Mouse (Mus musculus) hindbrain, embryonic 13.5 days (tissue): ENCODE results near the gene Usp18. TPM values are rescaled to one million over a fixed set of nuclear protein-coding genes. Genes with fewer than 3 reads are reported as not detected.

Source experiments
- ATAC-seq: fragments of 200-750 bp; cut with Nextera tagmentation; 2 replicates; pipeline ENCODE4 v1.8.0; 2017; ENCODE audit warnings: moderate TSS enrichment; ENCODE audit not compliant: low FRiP score
- H3K27ac ChIP-seq: fragments of 300-500 bp; sonication (generic); 2 replicates; pipeline ENCODE4 v1.5.1; 2015; ENCODE audit warnings: inconsistent platforms, mild to moderate bottlenecking, moderate library complexity
- H3K27me3 ChIP-seq: fragments of 300-500 bp; sonication (generic); 2 replicates; pipeline ENCODE4 v1.6.1; 2015; ENCODE audit warnings: mild to moderate bottlenecking, inconsistent platforms
- H3K36me3 ChIP-seq: fragments of 300-500 bp; sonication (generic); 2 replicates; pipeline ENCODE4 v1.6.1; 2015; ENCODE audit warnings: mild to moderate bottlenecking, inconsistent platforms
- H3K4me1 ChIP-seq: fragments of 300-500 bp; sonication (generic); replicated peaks from 2 replicates; pipeline ENCODE4 v1.6.1; 2015; ENCODE audit warnings: inconsistent platforms
- H3K4me2 ChIP-seq: fragments of 300-500 bp; sonication (generic); 2 replicates; pipeline ENCODE4 v1.6.1; 2015; ENCODE audit warnings: inconsistent platforms, mild to moderate bottlenecking, moderate library complexity
- H3K4me3 ChIP-seq: fragments of 300-500 bp; sonication (generic); 2 replicates; pipeline ENCODE4 v1.5.1; 2015; ENCODE audit warnings: mild to moderate bottlenecking, inconsistent platforms
- H3K9ac ChIP-seq: fragments of 300-500 bp; sonication (generic); 2 replicates; pipeline ENCODE4 v1.6.1; 2015; ENCODE audit warnings: mild to moderate bottlenecking, inconsistent platforms
- H3K9me3 ChIP-seq: fragments of 300-500 bp; sonication (generic); 2 replicates; pipeline ENCODE4 v1.6.1; 2016; ENCODE audit warnings: inconsistent platforms
- WGBS: fragments of 180-500 bp; shearing (Covaris S2); methylation state at CpG from one replicate; pipeline ENCODE4 v1.1.7; 2015; 5-methylcytosine and 5-hydroxymethylcytosine counted together
- polyA plus RNA-seq: library from polyadenylated mRNA; unstranded; fragments of >200 nt; fragmentation: Nextera tagmentation; extraction: Ambion mirVana; gene quantifications from 2 replicates; pipeline ENCODE4 v1.2.1, GENCODE M21; 2015

Usp18 gene
- polyA plus RNA-seq, 1 experiment from 2014 or later: 0.96 TPM

DNA sequence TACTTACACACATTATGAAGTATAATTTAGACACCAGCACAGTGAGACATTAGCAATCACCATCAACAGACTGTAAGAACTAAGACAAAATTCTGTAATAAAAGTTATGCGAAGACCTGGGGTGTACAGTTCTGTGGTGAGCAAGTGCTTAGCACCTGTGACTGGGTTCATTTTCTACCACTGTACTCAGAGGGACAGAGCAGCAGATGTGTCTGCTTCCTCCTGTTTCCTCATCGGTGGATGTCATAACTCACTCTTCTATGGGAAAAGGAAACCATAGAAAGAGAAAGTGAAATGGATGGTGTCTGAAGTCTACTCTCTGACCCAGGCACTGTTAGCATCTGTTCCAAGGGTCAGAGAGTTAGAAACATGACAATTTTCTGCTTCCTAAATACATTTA is 19.0 kb upstream of the Usp18 start:
- WGBS: 89% methylated on average over 2 of the region's 2 CpGs
- no peak overlapping the region for H3K27ac ChIP-seq
- no peaks in the 10 kb centered on the region for H3K27me3 ChIP-seq
- ATAC-seq: no peak
- no peak overlapping the region for H3K4me2 ChIP-seq
- no peaks in the 10 kb centered on the region for H3K9me3 ChIP-seq
- no peak overlapping the region for H3K9ac ChIP-seq
- no peaks in the 10 kb centered on the region for H3K36me3 ChIP-seq
- H3K4me1 ChIP-seq: no peaks in the 10 kb centered on the region
- no peak overlapping the region for H3K4me3 ChIP-seq

DNA sequence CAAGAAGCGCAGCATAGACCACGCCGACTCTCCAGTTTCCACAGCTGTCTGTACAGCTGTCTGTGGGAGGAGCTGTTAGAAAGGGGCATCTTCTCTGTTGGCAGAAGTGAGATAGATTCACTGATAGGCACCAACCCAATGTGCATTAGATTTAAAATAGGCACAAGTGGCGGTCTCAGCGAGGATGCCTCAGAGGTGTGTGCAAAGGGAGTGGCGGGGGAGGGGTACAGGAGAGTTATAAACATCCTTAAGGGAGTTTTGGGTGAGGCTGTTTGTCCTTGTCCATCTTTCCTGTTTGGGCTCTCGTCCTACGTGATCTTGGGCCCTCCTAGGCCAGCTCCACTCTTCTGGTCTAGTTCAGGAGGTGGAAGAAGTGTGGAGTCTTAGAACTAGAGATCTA is 17.3 kb upstream of the Usp18 start:
- ATAC-seq: no peak
- Histone ChIP-seq H3K4me2 (no peak overlapping the region), H3K4me1 (no peaks in the 10 kb centered on the region), H3K27me3 (no peaks in the 10 kb centered on the region), H3K9me3 (no peaks in the 10 kb centered on the region), H3K36me3 (no peaks in the 10 kb centered on the region), H3K9ac (no peak overlapping the region), H3K27ac (no peak overlapping the region), H3K4me3 (no peak overlapping the region)
- WGBS: 77% methylated on average over 8 of the region's 8 CpGs

DNA sequence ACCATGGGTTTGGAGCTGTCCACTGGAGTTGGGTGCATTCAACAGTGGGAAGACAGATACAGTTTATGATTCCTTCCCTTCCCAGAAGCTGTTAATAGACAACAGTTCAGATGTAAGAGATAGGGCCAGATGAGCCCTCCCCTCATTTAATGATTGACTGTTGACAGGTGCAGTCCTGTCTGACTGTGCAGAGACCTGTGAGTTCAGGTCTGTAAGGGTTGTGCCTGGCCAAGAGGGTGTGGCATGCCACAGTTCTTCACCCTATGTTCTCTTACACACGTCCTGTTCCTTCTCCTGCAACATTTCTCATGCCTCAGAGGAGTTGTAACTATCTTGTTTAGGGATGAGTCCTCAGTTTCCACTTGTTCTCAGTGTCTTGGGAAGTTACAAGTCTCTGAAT is 13.1 kb upstream of the Usp18 start:
- Histone ChIP-seq H3K27ac (no peak overlapping the region), H3K4me2 (no peak overlapping the region), H3K9ac (no peak overlapping the region), H3K4me3 (no peak overlapping the region), H3K27me3 (no peaks in the 10 kb centered on the region), H3K4me1 (no peaks in the 10 kb centered on the region), H3K9me3 (no peaks in the 10 kb centered on the region), H3K36me3 (no peaks in the 10 kb centered on the region)
- 72% methylated on average over 1 of the region's 1 CpGs for WGBS
- no peak for ATAC-seq

DNA sequence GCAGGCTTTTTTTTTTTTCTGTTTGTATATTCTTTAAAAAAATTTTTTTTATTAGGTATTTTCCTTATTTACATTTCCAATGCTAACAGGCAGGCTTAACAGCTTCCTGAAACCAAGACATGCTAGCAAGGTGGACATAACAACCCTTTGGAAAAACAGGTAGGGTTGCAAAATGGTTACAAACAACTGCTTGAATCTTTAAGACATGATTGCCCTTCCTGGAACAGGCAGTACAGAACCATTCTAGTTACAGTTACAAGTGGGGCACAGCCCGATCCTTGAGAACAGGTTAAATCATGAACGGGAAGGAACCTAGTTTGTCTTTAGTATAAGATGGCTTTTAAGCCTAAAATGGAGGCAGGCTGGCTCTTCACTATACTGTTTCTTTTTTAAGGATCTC is 9.3 kb upstream of the Usp18 start:
- no peak overlapping the region for H3K9ac ChIP-seq
- no peak overlapping the region for H3K4me3 ChIP-seq
- no peaks in the 10 kb centered on the region for H3K27me3 ChIP-seq
- 97% methylated on average over 2 of the region's 2 CpGs for WGBS
- no peak overlapping the region for H3K4me2 ChIP-seq
- H3K36me3 ChIP-seq: no peaks in the 10 kb centered on the region
- no peaks in the 10 kb centered on the region for H3K4me1 ChIP-seq
- H3K9me3 ChIP-seq: no peaks in the 10 kb centered on the region
- ATAC-seq: no peak
- no peak overlapping the region for H3K27ac ChIP-seq

DNA sequence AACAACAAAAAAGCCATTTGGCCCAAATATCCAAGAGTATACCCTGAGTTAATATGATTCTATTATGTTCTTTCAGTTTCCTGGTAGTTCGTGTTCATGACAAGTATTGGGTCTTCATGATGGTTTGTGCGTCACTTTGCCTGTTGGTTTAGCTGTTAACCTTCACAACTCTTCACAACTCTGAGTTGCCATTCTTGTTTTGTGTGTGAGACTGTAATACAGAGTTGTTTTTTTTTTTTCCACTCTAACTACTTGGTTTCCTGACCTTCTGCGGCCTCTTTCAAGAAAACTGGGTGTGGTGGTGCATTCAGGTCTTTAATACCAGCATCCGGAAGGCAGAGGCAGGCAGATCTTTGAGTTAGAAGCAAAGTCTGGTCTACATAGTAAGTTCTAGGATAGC is 7.5 kb upstream of the Usp18 start:
- 97% methylated on average over 4 of the region's 4 CpGs for WGBS
- Histone ChIP-seq H3K4me3 (no peak overlapping the region), H3K9me3 (no peaks in the 10 kb centered on the region), H3K4me2 (no peak overlapping the region), H3K36me3 (no peaks in the 10 kb centered on the region), H3K27ac (no peak overlapping the region), H3K4me1 (no peaks in the 10 kb centered on the region), H3K9ac (no peak overlapping the region), H3K27me3 (0 out of 2 replicates have a peak, but pooled peaks cover 1% of the 10 kb centered on the region)
- ATAC-seq: no peak

DNA sequence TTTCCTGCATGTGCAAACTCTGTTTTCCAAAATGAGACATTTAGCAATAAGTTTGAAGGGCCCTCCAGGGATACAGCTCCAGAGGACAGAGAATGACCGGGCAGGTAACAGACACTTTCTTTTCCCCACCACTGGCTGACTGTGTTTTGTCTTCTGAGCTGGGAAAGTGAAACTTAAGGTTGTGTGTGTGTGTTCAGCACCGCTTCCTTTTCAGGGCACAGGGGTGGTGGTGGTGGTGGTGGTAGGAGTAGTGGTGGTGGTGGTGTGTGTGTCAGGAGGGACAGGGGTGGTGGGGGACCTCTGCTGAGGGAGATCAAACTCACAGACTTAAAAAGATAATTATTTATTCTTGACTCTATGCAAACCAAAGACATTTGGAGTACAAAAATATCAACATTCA is 3.9 kb upstream of the Usp18 start:
- no peak for ATAC-seq
- 97% methylated on average over 2 of the region's 2 CpGs for WGBS

DNA sequence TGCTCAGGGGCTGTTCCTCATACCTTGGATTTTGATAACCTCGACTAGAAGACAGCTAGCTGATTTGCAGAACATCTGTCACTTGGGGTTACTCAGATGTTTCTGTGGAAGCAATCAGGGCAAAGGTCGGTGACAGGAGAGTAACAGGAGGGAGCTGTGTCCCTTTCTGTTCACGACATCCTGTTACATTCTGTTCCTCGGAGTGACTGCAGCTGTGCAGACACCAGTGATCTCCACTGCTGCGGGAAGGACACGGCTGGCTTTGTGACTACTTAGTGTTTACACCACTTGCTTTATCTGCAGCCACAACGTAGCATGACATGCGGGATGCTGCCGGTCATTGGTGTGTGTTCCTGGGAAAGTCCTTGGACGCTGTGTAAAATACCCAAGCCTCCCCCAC is 2.5 kb upstream of the Usp18 start:
- Histone ChIP-seq H3K36me3 (no peaks in the 10 kb centered on the region), H3K4me1 (peaks cover 10% of the 10 kb centered on the region), H3K27me3 (peaks cover 26% of the 10 kb centered on the region), H3K27ac (no peak overlapping the region), H3K4me3 (no peak overlapping the region), H3K9me3 (no peaks in the 10 kb centered on the region), H3K4me2 (no peak overlapping the region), H3K9ac (no peak overlapping the region)
- 65% methylated on average over 10 of the region's 10 CpGs for WGBS
- no peak for ATAC-seq

More for the DNA sequence above, 3.9 kb upstream of the Usp18 start:
- H3K27me3 ChIP-seq: peaks cover 13% of the 10 kb centered on the region
- H3K36me3 ChIP-seq: no peaks in the 10 kb centered on the region
- H3K4me1 ChIP-seq: peaks cover 10% of the 10 kb centered on the region
- H3K9me3 ChIP-seq: no peaks in the 10 kb centered on the region
- no peak overlapping the region for H3K4me3 ChIP-seq
- H3K4me2 ChIP-seq: no peak overlapping the region
- no peak overlapping the region for H3K9ac ChIP-seq
- no peak overlapping the region for H3K27ac ChIP-seq

DNA sequence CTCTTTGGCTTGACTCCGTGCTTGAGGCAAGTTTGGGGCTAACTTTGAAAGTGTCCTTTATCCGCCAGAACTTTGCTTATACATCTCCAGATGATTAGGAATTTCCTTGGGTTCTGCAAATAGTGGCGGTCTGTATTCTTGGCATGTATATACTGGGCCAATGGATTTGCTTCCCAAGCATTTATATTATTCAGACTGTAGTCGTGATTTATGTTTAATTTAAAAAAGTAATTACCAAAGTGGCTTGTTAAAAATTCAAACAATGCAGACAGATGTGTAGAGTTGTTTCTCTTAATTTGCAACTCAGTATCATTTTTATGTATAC is 293 bp downstream of the Usp18 start:
- no peaks in the 10 kb centered on the region for H3K9me3 ChIP-seq
- H3K4me3 ChIP-seq: peak overlapping the region; percentile 52
- peaks cover 26% of the 10 kb centered on the region for H3K27me3 ChIP-seq
- ATAC-seq: peak; percentile 50; the same call in 1 of the 2 replicates
- H3K27ac ChIP-seq: no peak overlapping the region
- WGBS: 12% methylated on average over 4 of the region's 4 CpGs
- H3K4me2 ChIP-seq: peak overlapping the region; percentile 78
- no peaks in the 10 kb centered on the region for H3K36me3 ChIP-seq
- peaks cover 10% of the 10 kb centered on the region for H3K4me1 ChIP-seq
- H3K9ac ChIP-seq: peak overlapping the region; percentile 72

DNA sequence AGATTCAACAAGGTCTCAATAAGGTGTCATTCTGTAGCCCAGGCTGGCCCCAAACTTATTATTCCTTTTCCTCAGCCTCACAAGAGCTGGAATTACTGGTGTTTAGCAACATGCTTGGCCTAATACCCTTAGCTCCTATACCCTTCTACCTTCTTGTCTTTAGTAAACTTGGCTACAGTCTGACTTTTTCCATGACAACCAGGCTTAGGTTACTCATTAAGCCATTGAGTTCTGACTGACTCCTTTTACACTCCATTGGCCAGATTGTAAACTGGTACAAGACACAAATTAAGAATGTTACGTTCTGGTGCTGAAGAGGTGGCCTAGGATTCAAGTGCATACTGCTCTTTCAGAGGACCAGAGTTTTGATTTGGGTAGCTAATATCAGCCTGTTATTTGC is 4.7 kb downstream of the Usp18 start:
- no peaks in the 10 kb centered on the region for H3K36me3 ChIP-seq
- no peak overlapping the region for H3K27ac ChIP-seq
- H3K4me2 ChIP-seq: no peak overlapping the region
- H3K4me3 ChIP-seq: no peak overlapping the region
- H3K9me3 ChIP-seq: no peaks in the 10 kb centered on the region
- 50% methylated on average over 1 of the region's 1 CpGs for WGBS
- ATAC-seq: no peak
- H3K27me3 ChIP-seq: peaks cover 13% of the 10 kb centered on the region
- H3K9ac ChIP-seq: no peak overlapping the region
- H3K4me1 ChIP-seq: peaks cover 6% of the 10 kb centered on the region

DNA sequence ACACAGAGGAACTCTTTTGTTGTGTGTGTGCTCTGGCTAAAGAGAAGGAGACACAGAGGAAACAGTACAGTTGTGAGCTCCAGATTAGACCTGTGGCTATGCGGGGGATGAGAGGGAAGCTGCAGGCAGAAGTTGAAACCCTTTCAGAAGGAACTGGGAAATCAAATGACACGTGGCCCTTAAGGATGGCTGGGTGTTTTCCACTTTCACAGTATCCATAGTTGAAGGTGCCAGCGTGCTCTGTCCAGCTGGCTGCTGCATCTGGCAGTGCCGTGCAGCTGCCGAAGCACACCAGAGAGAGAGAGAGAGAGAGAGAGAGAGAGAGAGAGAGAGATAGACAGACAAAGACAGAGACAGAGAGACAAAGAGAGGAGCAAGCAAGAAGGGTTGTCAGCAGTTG is 5.5 kb downstream of the Usp18 start:
- no peaks in the 10 kb centered on the region for H3K36me3 ChIP-seq
- H3K9me3 ChIP-seq: no peaks in the 10 kb centered on the region
- WGBS: 73% methylated on average over 5 of the region's 5 CpGs
- H3K27ac ChIP-seq: no peak overlapping the region
- peaks cover 13% of the 10 kb centered on the region for H3K27me3 ChIP-seq
- no peak overlapping the region for H3K4me2 ChIP-seq
- no peak overlapping the region for H3K9ac ChIP-seq
- H3K4me1 ChIP-seq: no peaks in the 10 kb centered on the region
- ATAC-seq: no peak
- H3K4me3 ChIP-seq: no peak overlapping the region

DNA sequence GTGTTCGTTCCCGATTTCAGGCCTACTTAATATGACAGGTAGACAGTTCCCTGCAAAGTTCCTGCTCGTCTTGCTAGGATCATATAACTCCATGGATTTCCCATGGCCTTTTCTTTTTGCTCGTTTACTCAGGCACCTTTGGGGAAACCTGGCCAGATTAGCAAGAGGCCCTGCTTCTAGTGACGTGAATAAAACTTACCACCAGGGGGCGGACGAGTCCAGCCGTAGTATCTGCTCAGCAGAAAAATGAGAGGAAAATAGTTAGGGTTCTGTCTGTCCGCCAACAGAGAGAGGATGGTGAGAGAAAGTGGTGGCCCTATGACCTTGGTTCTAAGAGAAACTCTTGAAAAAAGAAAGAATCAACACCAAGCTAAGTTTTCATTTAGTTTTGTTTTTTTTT is 14.8 kb downstream of the Usp18 start:
- H3K36me3 ChIP-seq: no peaks in the 10 kb centered on the region
- no peak overlapping the region for H3K4me3 ChIP-seq
- 0 out of 2 replicates have a peak, but pooled peaks cover 2% of the 10 kb centered on the region for H3K9me3 ChIP-seq
- H3K4me2 ChIP-seq: no peak overlapping the region
- no peaks in the 10 kb centered on the region for H3K27me3 ChIP-seq
- ATAC-seq: no peak
- H3K27ac ChIP-seq: no peak overlapping the region
- no peaks in the 10 kb centered on the region for H3K4me1 ChIP-seq
- H3K9ac ChIP-seq: no peak overlapping the region
- WGBS: 33% methylated on average over 9 of the region's 9 CpGs

DNA sequence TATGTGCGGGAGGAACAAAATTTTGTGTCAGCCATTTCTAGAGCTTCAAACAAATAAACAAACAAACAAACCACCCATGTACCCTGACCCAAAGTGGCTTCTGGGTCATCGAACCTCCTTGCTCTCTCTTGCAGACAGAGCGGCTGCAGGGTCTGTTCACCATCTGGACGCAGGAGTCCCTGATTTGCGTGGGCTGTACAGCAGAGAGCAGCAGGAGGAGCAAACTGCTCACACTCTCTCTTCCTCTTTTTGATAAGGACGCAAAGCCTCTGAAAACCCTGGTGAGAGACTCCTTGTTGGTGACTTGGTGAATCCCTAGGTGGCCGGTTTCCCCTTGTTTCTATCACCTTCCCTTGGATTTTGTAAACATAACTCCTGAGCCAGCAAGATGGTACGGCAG is 15.5 kb downstream of the Usp18 start:
- Histone ChIP-seq H3K9ac (no peak overlapping the region), H3K4me2 (no peak overlapping the region), H3K27ac (no peak overlapping the region), H3K4me3 (no peak overlapping the region), H3K4me1 (no peaks in the 10 kb centered on the region), H3K27me3 (no peaks in the 10 kb centered on the region), H3K9me3 (0 out of 2 replicates have a peak, but pooled peaks cover 9% of the 10 kb centered on the region), H3K36me3 (no peaks in the 10 kb centered on the region)
- WGBS: 81% methylated on average over 8 of the region's 8 CpGs
- ATAC-seq: no peak

DNA sequence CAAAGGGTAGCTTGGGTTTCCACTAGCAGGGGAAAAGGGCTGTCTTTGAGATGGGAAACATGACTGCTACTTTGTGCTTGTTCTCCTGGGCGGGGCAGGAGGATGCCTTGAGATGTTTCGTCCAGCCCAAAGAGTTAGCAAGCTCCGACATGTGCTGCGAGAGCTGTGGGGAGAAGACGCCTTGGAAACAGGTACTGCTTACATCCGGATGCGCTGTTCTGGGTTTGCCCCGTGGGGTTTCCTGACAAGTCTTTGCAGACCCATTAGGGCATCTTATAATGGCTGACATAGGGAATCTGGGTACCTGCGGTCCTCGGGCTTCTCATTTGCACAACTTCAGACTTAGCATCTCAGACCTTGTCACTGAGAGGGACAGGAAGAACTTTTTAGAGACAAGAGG is 16.3 kb downstream of the Usp18 start:
- no peak overlapping the region for H3K4me3 ChIP-seq
- no peaks in the 10 kb centered on the region for H3K27me3 ChIP-seq
- H3K27ac ChIP-seq: no peak overlapping the region
- H3K4me1 ChIP-seq: no peaks in the 10 kb centered on the region
- no peak for ATAC-seq
- 95% methylated on average over 10 of the region's 10 CpGs for WGBS
- H3K4me2 ChIP-seq: no peak overlapping the region
- H3K9me3 ChIP-seq: 0 out of 2 replicates have a peak, but pooled peaks cover 9% of the 10 kb centered on the region
- no peaks in the 10 kb centered on the region for H3K36me3 ChIP-seq
- no peak overlapping the region for H3K9ac ChIP-seq

DNA sequence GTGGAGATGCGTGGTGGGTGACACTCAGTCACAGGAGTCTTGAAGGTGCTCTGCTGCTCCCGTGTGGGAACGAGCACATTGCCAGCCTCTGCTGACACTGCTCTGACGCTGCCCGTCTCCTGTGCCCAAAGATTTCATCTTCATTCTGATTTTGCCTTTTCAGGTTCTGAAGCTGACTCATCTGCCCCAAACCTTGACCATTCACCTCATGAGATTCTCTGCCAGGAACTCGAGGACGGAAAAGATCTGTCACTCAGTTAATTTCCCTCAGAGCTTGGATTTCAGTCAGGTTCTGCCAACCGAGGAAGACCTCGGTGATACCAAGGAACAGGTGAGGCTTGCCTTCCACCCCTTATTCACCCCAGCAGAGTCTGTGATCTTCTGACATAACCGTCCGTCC is 16.8 kb downstream of the Usp18 start:
- 92% methylated on average over 11 of the region's 11 CpGs for WGBS
- Histone ChIP-seq H3K27ac (no peak overlapping the region), H3K4me1 (no peaks in the 10 kb centered on the region), H3K9ac (no peak overlapping the region), H3K4me2 (no peak overlapping the region), H3K36me3 (no peaks in the 10 kb centered on the region), H3K9me3 (0 out of 2 replicates have a peak, but pooled peaks cover 8% of the 10 kb centered on the region), H3K4me3 (no peak overlapping the region), H3K27me3 (no peaks in the 10 kb centered on the region)
- ATAC-seq: no peak
